Mouse (Mus musculus): ENCODE results near the gene Slc4a4.
A peak's percentile ranks its signal among the peaks of the same experiment; 100 is the strongest.
"Not testable (repeated sequence)": the region's sequence is repeated elsewhere in the genome, so short reads cannot be mapped to it uniquely, and the experiment has no call there.

The Slc4a4 gene

DNA sequence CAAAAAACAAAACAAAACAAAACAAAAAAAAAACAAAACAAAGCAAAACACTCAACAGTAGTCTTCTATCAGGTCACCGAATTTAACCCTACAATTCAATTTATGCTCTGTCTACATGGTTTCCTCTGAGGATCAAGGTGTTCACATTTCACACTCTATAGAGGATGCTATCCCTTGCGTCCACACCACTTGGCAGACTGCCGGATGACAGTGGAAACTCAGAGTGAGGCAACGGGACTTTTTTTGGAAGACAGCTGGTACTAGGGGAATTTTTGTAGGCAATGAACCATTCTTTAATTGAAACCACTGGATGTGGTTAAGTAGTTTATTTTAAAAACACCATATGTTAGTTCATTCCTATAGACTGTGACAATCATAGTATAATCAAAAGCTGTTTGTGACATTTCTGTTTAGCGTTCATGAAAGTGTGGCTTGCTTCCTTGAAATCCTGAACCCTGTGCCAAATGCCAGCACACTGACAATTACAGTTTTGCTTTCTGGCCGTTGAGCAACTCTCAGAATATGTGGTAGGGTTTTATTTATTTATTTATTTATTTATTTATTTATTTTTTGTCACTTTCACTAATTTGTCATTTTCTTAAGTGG, 78.2 kb downstream of the Slc4a4 start:
- DNase-seq: peak; percentile 43

DNA sequence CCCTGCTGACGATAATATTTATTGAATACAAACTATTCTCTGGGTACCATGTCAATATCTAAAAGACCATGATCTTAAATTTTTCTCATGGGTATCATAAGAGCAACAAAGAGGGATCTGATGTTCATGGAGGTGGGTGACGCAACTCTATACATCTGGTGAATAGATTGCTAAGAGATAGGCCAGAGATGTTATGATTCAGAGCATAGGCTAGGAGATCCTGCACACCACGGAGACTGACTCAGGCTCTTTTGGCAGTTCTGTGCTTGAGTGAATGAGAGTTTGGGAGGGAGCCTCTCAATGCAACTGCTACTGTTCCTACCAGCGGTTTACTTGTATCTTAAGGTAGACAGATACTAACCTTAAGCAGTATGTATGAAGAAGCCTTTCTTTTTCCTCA, 79.9 kb downstream of the Slc4a4 start:
- DNase-seq: no peak

DNA sequence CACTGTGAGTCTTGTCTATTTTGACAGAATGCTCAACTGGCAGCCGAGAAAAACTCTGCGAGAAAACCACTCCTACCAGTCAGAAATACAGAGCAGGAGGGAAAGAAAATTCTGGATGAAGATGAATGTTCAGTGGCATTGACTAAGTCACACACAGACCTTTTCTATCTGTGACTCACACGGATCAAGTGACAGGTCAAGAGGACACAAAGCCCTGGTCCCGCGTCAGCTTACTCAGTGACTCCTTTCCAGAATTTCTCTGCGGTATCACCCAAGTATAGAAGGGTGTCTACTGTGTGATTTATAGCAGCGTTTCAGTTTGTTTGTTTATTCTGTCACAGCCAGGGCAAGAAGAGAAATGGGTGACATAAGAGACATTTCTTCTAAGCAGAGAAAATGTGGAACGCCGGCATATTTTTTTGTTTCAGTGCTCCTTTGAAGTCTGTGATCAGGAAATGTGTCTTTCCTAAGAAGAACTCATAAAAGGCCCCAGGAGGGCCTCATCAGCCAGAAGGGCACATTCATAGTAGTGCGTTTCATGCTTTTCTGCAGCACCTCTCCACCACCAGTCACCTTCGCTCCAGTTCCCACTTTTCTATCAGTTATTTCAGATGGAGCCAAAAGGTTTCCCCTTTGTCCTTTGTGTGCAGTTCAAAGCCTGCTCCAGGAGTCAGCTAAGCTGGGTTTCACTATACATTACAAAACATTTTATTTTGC, 82.5 kb downstream of the Slc4a4 start:
- DNase-seq: no peak

DNA sequence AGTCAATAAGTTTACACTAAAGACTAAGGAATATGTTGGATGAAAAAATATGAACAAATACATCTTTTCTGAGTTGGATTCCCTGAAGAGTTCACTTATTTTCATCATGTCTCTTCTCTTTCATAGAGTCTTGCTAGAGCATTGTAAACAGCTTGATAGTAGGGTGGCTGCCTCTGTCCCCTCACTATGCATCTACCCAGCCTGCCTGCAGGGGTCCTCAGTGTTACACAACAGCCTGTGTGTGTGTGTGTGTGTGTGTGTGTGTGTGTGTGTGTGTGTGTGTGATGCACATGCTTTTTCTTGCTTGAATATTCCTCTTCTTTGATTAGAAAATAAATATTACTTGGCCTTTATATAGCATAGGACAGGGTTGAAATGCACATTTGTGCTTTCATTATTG, 84.9 kb downstream of the Slc4a4 start:
- DNase-seq: no peak

DNA sequence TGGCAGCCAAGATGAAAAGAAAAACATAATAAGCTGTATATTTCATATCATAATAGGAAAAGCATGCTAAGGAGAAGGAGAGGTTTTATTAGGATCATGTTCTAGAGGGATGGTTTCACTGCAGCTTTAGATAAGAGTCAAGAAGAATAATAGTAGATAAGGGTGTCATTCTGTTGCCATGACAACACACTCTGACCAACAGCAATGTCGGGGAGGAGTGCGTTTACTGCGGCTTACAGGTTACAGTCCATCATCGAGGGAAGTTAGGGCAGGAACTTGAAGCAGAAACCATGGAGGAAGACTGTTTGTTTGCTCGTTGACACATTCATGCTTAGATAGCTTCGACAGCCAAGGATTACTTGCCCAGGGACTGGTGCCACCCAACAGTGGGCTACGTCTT, 85.7 kb downstream of the Slc4a4 start:
- DNase-seq: no peak

DNA sequence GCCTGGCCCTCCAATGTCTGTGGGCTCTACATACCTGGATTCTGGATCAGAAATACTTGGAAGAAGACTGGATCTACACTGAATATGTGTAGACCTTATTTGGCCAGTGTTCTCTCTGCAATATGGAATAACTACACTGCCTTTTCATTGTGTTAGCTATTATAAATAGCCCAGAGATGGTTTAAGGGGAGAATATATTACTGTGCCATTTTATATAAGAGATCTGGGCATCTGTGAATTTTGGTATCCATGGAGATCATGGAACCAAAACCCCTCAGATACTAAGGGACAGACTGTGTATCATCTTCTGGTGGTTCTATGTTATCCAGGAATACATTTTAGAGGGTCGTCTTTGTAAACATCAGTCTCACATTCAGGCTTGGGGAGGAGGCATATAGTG, 86.5 kb downstream of the Slc4a4 start:
- DNase-seq: no peak

- DNase-seq: no peak
These were observed 89.1 kb downstream of the Slc4a4 start for GRCm38 (mm10) chr5:88975694-88976093.

GRCm38 (mm10) chr5:88976428-88976827, 89.8 kb downstream of the Slc4a4 start:
- DNase-seq: no peak

- no peak for DNase-seq
These were observed 94.1 kb downstream of the Slc4a4 start for GRCm38 (mm10) chr5:88980740-88981139.

DNA sequence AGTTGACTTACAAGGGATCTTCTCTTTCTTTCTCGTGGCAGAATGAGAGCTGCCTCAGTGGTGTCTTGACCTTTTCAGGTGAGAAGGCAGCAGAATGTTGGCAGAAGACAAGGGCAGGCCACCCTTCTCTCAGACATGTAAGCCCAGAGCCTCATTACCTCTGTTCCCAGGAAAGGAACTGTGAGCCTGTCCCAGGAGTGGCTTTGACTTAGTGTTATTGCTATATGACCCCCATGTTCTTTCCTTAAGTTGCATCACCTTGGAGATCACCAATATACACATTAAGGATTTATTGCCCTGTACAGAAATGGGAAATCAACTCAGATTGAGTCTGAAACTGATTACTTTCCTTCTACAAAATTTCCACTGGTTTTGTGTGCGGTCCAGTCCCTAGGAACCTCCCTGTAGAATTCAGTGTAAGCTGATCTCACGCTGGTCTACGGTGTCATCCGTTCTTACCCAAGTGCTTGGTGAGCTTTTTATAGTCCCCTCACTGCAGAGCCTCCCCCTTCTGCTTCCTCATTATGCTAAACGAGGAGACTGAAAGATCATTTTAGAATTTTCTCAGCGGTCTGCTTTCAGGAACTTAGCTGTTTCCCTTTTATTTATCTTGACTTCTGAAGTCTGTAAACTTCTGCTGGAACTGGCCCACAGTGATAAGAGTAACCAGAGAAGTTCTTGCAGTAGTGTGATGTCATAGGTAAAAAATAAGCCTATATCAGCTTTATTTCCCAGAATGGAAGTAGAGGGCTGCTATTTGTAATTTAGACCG, 94.8 kb downstream of the Slc4a4 start:
- no peak for DNase-seq

DNA sequence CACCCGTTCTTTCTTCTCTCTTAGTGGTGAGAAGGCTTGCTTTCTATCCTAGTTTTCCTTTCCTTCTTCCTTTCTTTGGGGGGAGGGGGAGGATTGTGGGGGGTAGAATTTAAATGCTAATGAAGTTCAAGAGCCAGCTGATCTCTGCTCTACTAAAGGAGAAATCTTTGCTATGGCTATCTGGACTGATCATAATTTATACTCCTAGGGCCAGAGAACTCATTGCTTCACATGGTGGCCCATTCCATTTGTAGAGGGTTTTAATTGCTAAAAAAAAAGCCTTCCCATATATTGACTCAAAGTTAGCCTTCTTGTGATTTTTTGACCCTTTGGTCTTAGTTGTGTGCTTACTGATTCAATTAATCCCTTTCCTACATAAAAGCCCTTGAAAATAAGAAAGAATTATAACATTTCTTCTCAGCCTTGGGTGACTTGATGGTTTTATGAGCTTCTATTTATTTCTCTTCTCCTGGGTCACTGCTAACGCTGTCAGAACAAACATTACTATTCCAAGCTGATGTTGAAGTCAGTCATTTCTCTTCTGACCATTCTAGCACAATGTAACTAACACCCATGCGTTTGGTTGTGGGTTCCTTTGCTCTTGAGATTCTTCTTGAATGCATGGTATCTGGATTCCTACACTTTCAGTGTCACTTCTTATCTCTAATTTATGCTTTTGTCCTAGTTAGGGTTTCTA, 95.6 kb downstream of the Slc4a4 start:
- DNase-seq: no peak

- DNase-seq: no peak
These were observed 96.6 kb downstream of the Slc4a4 start for GRCm38 (mm10) chr5:88983170-88983569.

- no peak for DNase-seq
These were observed 97.0 kb downstream of the Slc4a4 start for GRCm38 (mm10) chr5:88983652-88984051.

GRCm38 (mm10) chr5:88989018-88989417, 102.4 kb downstream of the Slc4a4 start:
- no peak for DNase-seq

DNA sequence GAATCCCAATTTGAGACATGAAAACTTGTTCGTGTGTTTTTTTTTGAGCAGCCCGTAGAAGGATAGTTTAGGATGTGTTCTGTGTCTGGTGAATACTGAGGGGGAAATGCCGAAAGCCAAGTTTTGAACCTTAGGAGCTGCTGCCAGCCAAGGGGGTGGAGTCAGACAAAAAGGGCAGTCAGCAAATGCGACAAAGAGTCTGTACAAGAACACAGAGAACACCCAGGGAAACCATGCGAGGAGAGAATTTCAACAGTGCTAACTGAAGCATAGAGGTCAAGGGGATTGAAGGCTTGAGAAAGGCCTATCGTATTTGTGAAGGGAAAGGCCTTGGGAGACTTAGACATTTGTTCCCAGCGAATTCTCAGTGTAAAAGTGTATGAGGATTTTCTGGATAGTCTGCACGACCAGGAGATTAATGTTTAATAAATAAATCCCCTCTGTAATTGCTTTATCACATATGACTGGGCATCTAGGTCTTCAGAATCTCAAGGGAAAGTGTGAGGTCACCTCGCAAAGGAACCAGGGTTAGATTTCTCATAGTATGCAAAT, 103.7 kb downstream of the Slc4a4 start:
- DNase-seq: no peak

DNA sequence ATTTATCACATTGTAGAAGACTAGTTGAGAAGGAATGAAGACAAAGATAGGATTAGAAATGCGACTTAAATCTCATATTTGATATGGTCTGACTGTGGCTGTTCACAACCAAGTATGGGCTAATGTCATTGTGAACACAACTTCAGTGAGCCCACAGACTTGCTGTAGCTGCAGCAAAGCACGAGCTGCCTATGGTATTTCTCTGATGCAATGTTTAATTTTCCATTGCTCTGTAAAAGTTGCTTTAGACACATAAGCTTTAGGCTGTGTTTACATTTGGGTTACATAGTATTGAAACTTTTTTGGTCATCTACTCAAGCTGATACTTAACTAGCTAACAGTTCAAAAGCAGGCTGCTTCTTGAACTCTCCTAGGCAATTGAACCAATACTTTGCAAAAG, 104.7 kb downstream of the Slc4a4 start:
- not testable (repeated sequence) for DNase-seq

DNA sequence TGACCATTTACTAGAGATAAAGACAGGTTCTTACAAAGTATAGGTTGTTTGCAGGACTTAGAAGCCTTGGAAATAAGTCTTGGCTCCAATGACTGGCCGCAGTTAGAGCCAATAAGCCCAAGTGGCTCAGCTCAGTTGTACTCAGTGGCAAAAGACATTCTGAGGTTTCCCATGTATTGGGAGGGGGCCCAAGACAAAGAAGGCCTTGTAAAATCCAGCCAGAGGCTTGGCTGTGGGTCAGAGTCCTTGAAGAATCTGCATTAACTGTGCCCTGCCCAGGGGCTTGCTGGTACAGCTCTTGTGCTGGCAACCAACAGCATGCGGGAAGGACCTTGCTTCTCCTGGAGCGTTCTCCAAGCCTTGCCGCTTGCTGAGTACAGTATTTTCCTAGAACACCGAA, 107.9 kb downstream of the Slc4a4 start:
- no peak for DNase-seq

DNA sequence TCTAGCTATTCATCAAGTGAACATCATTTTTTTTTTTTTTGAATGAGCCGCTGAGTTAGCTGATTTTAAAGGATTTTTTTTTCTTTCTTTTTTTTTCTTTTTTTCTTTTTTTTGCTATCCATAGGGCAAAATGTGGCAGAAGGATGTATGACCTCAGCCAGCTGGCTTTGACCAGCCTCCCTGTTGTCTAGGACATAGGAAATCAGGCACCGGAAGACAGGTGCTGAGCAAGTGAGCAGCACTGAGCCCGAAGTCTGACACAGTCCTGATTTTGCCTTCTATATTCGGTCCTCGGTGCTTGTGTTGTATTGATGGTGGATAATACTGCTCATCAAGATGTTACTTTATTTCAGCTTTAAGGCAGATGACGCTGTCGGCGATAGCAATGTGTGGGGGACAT, 109.6 kb downstream of the Slc4a4 start:
- DNase-seq: no peak

- no peak for DNase-seq
These were observed 110.7 kb downstream of the Slc4a4 start for GRCm38 (mm10) chr5:88997277-88997676.

GRCm38 (mm10) chr5:88999793-89000192, 113.2 kb downstream of the Slc4a4 start:
- DNase-seq: no peak

GRCm38 (mm10) chr5:89000598-89000997, 114.0 kb downstream of the Slc4a4 start:
- no peak for DNase-seq

GRCm38 (mm10) chr5:89010116-89010515, 123.5 kb downstream of the Slc4a4 start:
- DNase-seq: no peak

DNA sequence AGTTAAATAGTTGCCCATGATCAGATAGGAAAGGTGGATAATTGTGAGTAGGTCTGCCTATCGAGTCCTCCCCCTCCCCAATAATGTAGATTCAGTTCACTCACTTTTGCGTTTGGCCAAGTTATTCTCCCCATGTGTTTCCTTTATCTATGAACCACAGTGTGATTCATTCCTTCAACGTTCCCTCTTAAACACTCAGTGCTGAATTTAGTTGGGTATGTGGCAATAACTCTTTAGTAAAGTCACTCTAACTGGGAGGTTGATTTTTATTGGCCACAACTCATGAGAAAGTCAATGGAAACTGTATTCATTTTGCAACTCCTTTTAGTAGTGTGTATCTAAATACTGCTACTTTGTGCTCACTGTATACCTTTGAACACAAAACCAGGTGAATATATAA, 125.8 kb downstream of the Slc4a4 start:
- no peak for DNase-seq

Data from right cerebral cortex, postnatal 14 days (tissue).